Mouse (Mus musculus): Measurements from ENCODE around the gene Kcnab3.

GRCm38 (mm10) chr11:69316361-69316760 is 9.7 kb upstream of the Kcnab3 start:
- no peak for TF ChIP-seq POLR2A (IDR thresholded peaks at IDR 0.05; ENCODE audit: low read depth, low read length)
- no peak for TF ChIP-seq CTCF (IDR thresholded peaks at IDR 0.05; ENCODE audit: extremely low read depth, insufficient read length, insufficient replicate concordance, low read depth, low read length)

All from small intestine, adult 2 months (tissue).